Mouse (Mus musculus): ENCODE data around the gene Olfr656.
A peak's percentile ranks its signal among the peaks of the same experiment; 100 is the strongest.

The Olfr656 gene

GRCm38 (mm10) chr7:104613655-104614054 is at the start of gene Olfr656:
Gene Olfr656 (plus strand): TSS chr7:104613955.
- DNase-seq: no peak

- no peak for DNase-seq
Observed at GRCm38 (mm10) chr7:104577014-104577413, 36.7 kb upstream of the Olfr656 start, which contains the start of gene Olfr653. Gene Olfr653 (plus strand): TSS chr7:104577314.

GRCm38 (mm10) chr7:104580846-104581245 is 32.9 kb upstream of the Olfr656 start:
- no peak for DNase-seq

- no peak for DNase-seq
Observed at GRCm38 (mm10) chr7:104581429-104581828, 32.3 kb upstream of the Olfr656 start.

- DNase-seq: no peak
Observed at GRCm38 (mm10) chr7:104586725-104587124, 27.0 kb upstream of the Olfr656 start, which contains the start of gene Olfr654. Gene Olfr654 (plus strand): TSS chr7:104587025.

GRCm38 (mm10) chr7:104588274-104588673 is 25.5 kb upstream of the Olfr656 start:
- DNase-seq: no peak

GRCm38 (mm10) chr7:104601679-104602078 is 12.1 kb upstream of the Olfr656 start, which contains the start of gene Olfr655:
Gene Olfr655 (minus strand): TSS chr7:104601779.
- DNase-seq: no peak

- DNase-seq: no peak
Observed at GRCm38 (mm10) chr7:104603173-104603572, 10.6 kb upstream of the Olfr656 start.

- no peak for DNase-seq
Observed at GRCm38 (mm10) chr7:104604727-104605126, 9.0 kb upstream of the Olfr656 start.

DNA sequence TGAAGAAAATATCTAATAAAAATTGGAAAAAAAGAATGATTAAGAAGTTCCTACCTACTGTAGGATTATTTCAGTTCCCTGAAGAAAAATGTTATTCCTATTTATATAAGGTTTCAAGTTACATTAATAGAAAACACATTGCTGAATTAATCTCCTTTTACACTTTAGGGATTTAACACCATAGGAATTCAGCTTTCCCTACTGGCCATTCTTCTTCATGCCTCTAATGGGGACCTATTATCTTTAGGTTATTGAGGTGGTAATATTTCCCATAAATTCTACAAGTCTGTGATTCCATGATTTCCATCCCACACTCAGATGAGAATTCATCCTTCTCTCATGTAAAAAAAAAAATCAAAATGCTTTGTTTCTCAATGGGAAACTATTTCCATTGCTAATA is 10.7 kb downstream of the Olfr656 start, which contains the start of gene Olfr657:
TSS of gene Olfr657 (plus strand) at position 301 of the 400 bp plus-strand sequence.
- DNase-seq: no peak

DNA sequence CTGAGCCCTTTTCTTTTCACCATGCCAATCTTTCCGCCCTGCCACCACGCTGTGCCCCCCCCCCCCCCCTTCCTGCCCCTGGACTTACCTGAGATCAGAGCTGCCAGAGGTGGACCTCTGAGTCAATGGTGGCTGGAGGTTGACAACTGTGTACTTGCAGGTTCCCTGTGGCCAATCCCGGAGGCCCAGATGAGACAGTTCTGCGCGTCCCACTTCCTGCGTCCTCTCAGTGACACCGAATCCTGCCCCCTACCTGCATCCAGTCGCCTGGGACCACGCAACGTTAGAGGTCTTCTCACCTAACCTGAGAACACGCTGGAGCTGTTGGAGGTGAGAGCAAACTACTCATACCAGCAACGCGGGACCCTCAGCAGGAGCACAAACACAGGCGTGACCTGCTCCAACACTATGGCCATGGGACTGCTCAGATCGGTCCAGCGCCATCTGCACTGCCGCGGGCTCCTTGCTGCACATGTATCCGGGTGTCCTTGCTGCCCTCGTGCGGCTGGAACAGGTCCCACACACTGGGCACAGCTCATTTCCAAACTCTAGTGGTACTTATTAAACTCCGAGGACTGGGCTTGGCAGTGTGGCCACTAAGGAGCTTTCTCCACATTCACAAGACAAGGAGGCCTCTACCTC is 33.2 kb downstream of the Olfr656 start, which contains the start of gene Olfr658:
TSS of gene Olfr658 (minus strand) at position 465 of the 642 bp plus-strand sequence.
- peak; percentile 6 for DNase-seq

- no peak for DNase-seq
Observed at GRCm38 (mm10) chr7:104666453-104666852, 52.7 kb downstream of the Olfr656 start, which contains the start of gene Olfr659. Gene Olfr659 (plus strand): TSS chr7:104666753.
